Mouse (Mus musculus): ENCODE measurements around the gene Fam173a. TPM values are rescaled to one million over a fixed set of nuclear protein-coding genes. Genes with fewer than 3 reads are reported as not detected.

Fam173a gene
- 10 to 100 TPM; 11.5 to 98.2 (median 46.9) TPM for total RNA-seq (2018; cell fraction: chromatin; rRNA removed)
- 10 to 100 TPM; 42.4 to 77.8 (median 59.4) TPM for total RNA-seq (2018; cell fraction: cytosol; rRNA removed)
- total RNA-seq (2018; cell fraction: nucleus; rRNA removed) = 100 to 1,000 TPM in 4 of 26 experiments, 10 to 100 TPM in 22; 25.8 to 117 (median 67.5) TPM
- 12.9 to 59.3 TPM (median 54.8 TPM) in 3 replicates for polyA plus RNA-seq (2018)

DNA sequence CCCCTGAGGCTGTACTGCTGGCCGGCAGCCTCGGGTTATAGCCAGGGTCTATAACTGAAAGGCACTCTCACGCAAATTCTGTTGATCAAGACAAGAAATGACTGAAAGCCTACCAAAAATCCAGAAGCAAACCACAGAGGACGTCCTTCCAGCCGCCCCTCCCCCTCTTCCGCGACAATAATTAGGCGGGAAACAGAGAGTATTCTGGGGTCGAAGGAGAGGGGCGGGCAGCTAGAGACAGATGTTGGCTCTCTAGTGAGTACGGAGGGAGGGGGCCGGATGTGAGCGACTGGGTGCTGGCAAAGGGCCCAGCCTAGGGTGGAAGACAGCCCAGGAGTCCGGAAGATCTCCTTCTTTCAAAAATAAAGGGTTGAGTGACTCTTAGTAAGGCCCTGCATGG, at the start of gene Fam173a:
TSS of gene Fam173a (minus strand) at position 287 of the 400 bp plus-strand sequence.
- peak within 1 kb of the TSS; percentile 91 for H3K4me3 ChIP-seq (ENCODE audit: inconsistent target)
- peak within 1 kb of the TSS; percentile 78 for H3K27ac ChIP-seq
- WGBS (ENCODE audit: missing documents) = 0% methylated on average over 14 of the region's 14 CpGs
- peaks cover 14% of the 10 kb centered on the region; the same call in 1 of the 2 replicates for H3K36me3 ChIP-seq (ENCODE audit: inconsistent target)
- H3K79me2 ChIP-seq (ENCODE audit: inconsistent target) = peaks cover 15% of the 10 kb centered on the region; the same call in 1 of the 2 replicates

DNA sequence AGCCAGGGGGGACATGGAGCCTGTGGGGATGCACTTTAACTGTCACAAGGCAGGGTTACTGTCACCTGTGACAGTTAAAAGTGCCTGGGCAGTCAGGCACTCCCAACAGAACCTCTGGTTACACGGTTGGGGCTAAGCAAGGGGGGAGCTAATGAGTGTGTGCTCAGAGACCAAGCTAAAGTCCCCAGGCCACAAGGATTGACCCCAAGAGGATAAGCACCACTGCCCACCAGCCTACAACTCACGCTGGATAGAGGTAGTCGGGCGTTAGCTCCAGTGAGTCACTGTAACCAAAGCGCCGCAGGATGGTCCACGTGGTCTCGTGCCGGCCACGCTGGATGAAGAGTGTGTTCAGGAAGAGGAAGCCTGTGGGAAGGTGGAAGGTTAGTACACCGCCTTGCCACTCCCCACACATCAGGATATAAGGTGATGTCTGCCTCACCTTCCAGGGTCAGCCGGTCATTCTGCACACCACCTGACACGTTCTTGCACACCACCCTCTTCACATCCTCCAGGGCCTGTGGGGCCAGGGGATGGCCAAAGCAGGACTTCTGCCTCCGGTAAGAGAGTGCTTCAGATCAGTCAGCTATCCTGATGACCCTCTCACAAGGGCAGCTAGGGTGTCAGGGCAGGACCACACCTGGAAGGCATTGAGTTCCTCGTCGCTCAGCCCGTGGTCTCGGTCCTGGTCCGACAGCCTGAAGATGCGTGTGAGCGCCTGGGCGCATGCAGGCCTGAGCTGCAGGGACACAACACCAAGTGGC, 48.6 kb upstream of the Fam173a start, which contains the start of gene Gm20683:
TSS of gene Gm20683 (minus strand) at position 647 of the 764 bp plus-strand sequence.
- 93% methylated on average over 18 of the region's 22 CpGs for WGBS (ENCODE audit: missing documents)
- Histone ChIP-seq H3K79me2 (ENCODE audit: inconsistent target) (peaks cover 12% of the 10 kb centered on the region; the same call in 1 of the 2 replicates), H3K27ac (no peak within 1 kb of the TSS), H3K4me3 (ENCODE audit: inconsistent target) (no peak within 1 kb of the TSS), H3K36me3 (ENCODE audit: inconsistent target) (peaks cover 49% of the 10 kb centered on the region)

DNA sequence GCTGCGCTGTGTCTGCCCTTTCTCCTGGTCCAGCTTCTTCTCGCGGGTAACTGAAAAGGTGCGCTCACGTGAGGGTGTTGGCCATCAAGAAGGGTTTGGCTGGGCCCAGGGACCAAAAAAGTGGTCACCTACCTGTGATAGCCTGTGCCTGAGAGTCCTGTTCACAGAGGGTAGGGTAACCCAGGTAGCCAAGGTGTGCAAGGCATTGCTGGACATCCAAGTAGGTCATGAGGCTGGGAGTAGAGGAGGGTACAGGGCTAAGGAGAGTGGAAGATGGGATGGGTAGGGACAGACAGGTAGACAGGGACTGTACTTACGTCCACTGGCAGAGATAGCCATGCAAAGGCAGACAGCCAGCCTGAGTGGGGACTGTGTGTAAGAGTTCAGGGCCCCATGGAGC, 47.8 kb upstream of the Fam173a start:
- H3K79me2 ChIP-seq (ENCODE audit: inconsistent target) = peaks cover 19% of the 10 kb centered on the region
- H3K27ac ChIP-seq = no peak overlapping the region
- 97% methylated on average over 6 of the region's 6 CpGs for whole genome bisulfite sequencing (ENCODE audit: missing documents)
- H3K36me3 ChIP-seq (ENCODE audit: inconsistent target) = peaks cover 49% of the 10 kb centered on the region
- H3K4me3 ChIP-seq (ENCODE audit: inconsistent target) = no peak overlapping the region

DNA sequence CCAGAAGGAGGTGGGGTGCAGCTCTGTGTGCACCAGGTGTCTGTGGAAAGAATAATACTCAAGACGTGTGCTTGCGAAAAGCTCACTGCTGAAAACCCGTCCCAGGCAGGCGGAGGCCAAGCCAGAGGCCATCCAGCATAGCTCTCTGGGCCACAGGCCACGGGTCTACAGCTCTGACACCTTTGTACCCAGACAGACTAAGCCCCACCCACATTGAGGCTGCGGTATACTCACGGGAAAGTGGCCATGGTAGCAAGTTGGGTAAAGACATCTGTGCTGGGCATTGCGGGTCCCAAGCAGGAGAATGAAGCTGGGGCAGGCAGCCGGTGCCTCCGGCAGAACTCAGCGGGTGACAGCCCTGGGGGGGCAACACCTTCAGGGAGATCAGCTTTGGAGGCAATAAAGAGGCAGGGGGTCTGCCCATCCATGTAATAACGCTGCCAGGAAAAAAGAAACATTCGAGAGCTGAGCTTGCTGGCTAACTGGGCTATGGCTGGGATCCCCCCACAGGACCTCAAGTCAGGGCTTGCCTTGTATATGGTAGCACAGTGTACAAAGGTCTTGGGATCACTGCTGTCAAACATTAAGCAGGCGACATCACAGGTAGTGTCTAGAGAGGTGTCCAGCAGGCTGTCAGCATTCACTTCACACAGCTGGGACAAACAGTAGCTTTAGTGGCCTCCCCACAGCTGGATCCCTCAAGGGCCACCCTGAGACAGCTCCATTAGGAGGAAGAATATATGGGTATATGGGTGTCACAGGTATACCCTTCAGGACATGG, 46.9 kb upstream of the Fam173a start:
- Histone ChIP-seq H3K36me3 (ENCODE audit: inconsistent target) (peaks cover 49% of the 10 kb centered on the region), H3K79me2 (ENCODE audit: inconsistent target) (peaks cover 28% of the 10 kb centered on the region), H3K4me3 (ENCODE audit: inconsistent target) (no peak overlapping the region), H3K27ac (no peak overlapping the region)
- WGBS (ENCODE audit: missing documents) = 93% methylated on average over 13 of the region's 14 CpGs

DNA sequence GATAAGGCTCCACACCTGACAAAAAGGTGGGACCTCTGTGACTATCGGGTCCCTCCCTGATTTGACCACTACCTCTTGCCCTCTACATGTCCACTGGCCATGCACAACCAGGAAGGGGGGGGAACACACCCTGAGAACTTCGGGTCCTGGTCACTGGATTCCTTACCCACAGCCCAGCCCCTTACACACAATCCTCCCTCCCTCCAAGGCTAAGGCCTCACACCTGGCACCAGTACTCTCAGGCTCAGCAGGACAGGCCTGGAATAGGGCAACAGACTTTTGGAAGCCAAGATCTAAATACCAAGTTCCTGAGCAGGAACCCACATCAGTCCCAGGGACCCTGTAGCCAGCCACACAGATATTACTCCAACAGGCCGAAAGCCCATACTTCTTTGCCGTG, 46.2 kb upstream of the Fam173a start:
- 86% methylated on average over 4 of the region's 4 CpGs for WGBS (ENCODE audit: missing documents)
- H3K4me3 ChIP-seq (ENCODE audit: inconsistent target) = no peak overlapping the region
- peaks cover 49% of the 10 kb centered on the region for H3K36me3 ChIP-seq (ENCODE audit: inconsistent target)
- H3K27ac ChIP-seq = no peak overlapping the region
- peaks cover 34% of the 10 kb centered on the region for H3K79me2 ChIP-seq (ENCODE audit: inconsistent target)

DNA sequence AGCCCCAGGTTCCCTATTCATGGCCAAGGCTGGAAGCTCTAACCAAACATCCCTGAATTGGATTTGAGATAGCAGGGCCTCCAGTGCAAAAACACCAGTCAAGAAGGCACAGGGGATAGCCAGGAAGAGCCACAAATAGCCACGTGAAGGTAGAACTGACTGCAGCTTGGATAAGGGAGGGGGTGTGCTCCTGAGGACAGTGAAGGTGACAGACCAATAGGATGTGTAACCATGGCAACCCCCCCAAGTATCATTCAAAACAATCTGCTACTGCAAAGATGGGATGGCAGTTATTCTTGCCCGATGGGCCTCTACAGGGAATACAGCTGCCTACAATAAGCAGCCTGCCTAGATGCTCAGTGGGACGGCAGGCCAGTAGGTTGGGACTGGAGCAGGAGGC, 44.8 kb upstream of the Fam173a start:
- H3K4me3 ChIP-seq (ENCODE audit: inconsistent target) = no peak overlapping the region
- peaks cover 48% of the 10 kb centered on the region for H3K36me3 ChIP-seq (ENCODE audit: inconsistent target)
- WGBS (ENCODE audit: missing documents) = 95% methylated on average over 3 of the region's 3 CpGs
- no peak overlapping the region for H3K27ac ChIP-seq
- peaks cover 30% of the 10 kb centered on the region for H3K79me2 ChIP-seq (ENCODE audit: inconsistent target)

DNA sequence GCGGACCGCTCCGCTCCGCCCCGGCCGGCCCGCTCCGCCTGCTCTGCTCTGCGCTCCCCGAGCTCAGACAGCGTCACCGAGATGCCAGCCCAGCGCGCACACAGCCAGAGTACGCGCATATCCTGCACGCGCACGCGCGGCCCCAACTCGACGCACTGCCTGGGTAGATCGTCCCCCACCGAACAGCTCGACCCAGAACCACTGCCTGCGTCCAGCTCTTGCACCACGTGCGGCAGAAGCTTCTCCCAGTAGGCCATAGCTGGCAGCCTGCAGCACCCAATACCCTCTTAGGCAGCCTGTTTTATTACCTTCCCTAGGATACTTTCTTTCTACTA, 44.3 kb upstream of the Fam173a start, which contains the start of gene Rhbdl1:
TSS of gene Rhbdl1 (minus strand) at position 220 of the 335 bp plus-strand sequence.
- peaks cover 33% of the 10 kb centered on the region for H3K79me2 ChIP-seq (ENCODE audit: inconsistent target)
- no peak within 1 kb of the TSS for H3K4me3 ChIP-seq (ENCODE audit: inconsistent target)

DNA sequence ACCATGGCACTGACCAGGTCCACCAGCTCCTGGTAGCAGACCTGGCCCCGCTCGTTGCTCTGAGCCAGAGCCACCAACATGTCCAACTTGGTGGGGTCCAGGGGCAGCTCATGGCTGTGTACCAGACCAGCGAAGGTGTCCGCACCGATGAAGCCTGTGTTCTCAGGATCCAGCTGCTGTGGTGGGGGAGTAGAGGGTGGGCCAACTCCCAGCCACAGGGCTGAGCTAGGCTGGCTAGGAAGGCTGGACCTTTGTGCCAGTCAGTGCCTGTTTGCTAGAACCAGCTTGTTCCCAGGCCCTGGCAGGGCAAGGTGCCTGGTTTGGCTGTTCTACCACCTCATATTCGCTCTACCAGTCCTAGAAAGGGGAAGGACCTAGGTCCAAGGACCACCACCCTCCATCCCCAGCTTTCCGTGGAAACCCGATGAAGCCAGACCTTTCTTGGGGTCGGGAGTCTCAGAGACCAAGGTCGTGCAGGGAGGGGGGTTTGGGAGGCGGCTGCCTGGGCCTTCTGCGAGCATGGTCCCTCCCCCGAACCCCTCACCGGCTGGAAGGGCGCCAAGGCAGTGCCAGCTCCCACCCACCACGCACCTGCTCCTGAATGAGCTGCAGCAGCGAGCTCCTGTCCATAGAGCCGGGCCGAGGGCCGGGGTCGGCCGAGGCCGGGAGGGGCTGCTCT, 43.8 kb upstream of the Fam173a start:
- Histone ChIP-seq H3K4me3 (ENCODE audit: inconsistent target) (no peak overlapping the region), H3K27ac (no peak overlapping the region), H3K36me3 (ENCODE audit: inconsistent target) (peaks cover 38% of the 10 kb centered on the region), H3K79me2 (ENCODE audit: inconsistent target) (peaks cover 38% of the 10 kb centered on the region)
- 40% methylated on average over 23 of the region's 23 CpGs for WGBS (ENCODE audit: missing documents)

More for the DNA sequence above, 44.3 kb upstream of the Fam173a start, which contains the start of gene Rhbdl1:
- Histone ChIP-seq H3K36me3 (ENCODE audit: inconsistent target) (peaks cover 44% of the 10 kb centered on the region), H3K27ac (no peak within 1 kb of the TSS)
- WGBS (ENCODE audit: missing documents) = 25% methylated on average over 25 of the region's 29 CpGs

DNA sequence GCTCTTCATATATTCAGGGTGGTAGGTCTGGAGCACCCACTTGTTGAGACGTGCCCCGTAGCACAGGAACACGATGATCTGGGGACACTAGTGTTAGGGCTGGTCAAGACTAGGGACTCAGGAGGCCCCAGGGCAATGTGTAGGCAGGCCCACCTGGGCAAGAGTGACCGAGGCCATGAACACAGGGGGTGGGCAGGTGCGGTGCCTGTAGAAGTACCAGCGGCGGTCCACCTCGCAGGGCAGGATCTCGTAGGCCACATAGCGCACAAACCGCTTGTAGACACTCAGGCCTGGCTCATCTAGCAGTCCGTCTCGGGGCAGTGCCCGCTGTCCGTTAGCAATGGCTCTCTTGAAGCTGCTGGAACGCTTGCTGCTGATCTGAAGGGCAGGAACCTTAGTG, 43.1 kb upstream of the Fam173a start:
- Histone ChIP-seq H3K27ac (no peak overlapping the region), H3K79me2 (ENCODE audit: inconsistent target) (peaks cover 46% of the 10 kb centered on the region), H3K4me3 (ENCODE audit: inconsistent target) (no peak overlapping the region), H3K36me3 (ENCODE audit: inconsistent target) (peaks cover 33% of the 10 kb centered on the region)
- WGBS (ENCODE audit: missing documents) = 91% methylated on average over 14 of the region's 16 CpGs

DNA sequence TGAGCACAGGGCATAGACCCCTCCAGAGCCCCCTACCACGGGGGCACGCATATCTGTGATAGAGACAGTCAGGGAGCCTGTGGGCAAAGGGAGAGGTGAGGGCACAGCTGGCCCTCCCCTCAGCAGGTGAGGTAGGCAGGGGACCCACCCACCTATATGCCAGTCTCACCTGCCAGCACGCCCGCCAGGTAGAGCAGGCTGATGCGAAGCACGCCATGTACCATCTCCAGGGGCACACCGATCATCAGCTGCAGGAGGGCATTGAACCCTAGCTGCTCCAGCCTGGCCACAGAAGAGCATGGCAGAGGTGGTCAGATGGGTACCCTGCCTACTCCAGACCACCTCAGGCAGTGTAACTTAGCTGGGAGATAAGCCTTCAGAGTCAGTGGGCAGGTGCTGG, 42.6 kb upstream of the Fam173a start:
- Histone ChIP-seq H3K4me3 (ENCODE audit: inconsistent target) (no peak overlapping the region), H3K79me2 (ENCODE audit: inconsistent target) (peaks cover 51% of the 10 kb centered on the region), H3K27ac (no peak overlapping the region), H3K36me3 (ENCODE audit: inconsistent target) (peaks cover 32% of the 10 kb centered on the region)
- WGBS (ENCODE audit: missing documents) = 76% methylated on average over 2 of the region's 7 CpGs

DNA sequence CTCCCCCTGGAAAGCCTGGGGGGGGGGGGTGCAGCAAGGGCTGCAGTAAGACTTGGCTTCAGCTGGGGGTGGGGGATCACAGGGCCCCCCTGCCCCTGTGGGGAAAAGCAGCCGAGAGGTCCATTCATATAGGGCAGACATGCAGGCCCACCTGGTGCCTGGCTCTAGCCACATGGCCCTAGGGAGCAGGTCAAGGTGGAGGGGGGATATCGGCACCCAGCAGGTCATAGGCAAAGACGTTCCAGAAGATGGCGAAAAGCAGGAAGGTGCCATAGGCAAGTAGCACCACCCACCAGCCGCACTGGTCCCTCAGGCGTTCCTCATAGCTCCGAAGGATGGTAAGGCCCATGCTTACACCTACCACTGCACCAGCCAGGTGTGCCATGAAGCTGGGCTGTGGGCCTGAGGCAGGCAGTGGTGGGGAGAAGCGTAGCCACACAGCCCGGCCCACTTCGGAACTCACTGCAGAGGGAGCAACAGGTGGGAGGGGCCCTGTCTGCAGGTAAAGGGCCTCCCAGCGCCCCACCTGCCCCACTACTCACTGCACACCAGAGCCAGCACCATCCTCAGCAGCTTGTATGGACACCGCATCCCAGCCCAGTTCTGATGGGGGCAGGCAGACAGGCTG, 42.0 kb upstream of the Fam173a start:
- WGBS (ENCODE audit: missing documents) = 94% methylated on average over 12 of the region's 12 CpGs
- peak overlapping the region; percentile 92; the same call in 1 of the 2 replicates for H3K27ac ChIP-seq
- peak overlapping the region; percentile 67; the same call in 1 of the 2 replicates for H3K4me3 ChIP-seq (ENCODE audit: inconsistent target)
- H3K79me2 ChIP-seq (ENCODE audit: inconsistent target) = peaks cover 57% of the 10 kb centered on the region
- peaks cover 26% of the 10 kb centered on the region for H3K36me3 ChIP-seq (ENCODE audit: inconsistent target)

DNA sequence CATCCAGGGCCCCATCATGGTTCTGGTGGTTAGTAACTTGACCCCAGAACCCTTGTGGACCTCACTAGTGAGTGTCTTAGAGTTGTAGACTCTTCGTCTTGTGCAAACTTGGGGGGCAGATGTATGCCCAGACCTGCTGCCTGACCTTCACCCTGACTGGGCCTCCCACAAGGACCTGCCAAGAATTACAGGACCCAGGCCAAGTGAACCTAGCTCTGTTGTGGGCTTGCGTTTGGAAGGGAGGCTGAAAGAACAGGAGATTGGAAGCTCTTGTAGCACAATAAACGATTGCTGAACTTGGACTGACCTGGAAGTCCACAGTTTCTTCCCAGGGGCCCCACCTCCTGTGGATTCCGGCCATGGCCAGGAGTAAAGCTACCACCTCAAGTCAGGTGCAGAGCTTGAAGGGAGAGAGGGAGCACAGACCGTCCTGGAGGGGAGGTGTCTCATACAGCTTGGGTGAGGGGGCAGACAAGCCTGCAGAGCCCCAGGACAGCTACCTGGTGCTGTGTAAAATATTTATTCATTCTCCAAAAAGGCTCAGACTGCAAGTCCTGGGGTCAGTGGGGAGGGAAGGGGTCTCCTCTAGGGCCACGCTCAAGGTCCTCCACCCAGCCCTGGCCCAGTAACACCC, 41.4 kb upstream of the Fam173a start:
- peak overlapping the region; percentile 92 for H3K27ac ChIP-seq
- H3K36me3 ChIP-seq (ENCODE audit: inconsistent target) = peaks cover 20% of the 10 kb centered on the region; the same call in 1 of the 2 replicates
- peak overlapping the region; percentile 67 for H3K4me3 ChIP-seq (ENCODE audit: inconsistent target)
- H3K79me2 ChIP-seq (ENCODE audit: inconsistent target) = peaks cover 63% of the 10 kb centered on the region
- 60% methylated on average over 6 of the region's 6 CpGs for WGBS (ENCODE audit: missing documents)

DNA sequence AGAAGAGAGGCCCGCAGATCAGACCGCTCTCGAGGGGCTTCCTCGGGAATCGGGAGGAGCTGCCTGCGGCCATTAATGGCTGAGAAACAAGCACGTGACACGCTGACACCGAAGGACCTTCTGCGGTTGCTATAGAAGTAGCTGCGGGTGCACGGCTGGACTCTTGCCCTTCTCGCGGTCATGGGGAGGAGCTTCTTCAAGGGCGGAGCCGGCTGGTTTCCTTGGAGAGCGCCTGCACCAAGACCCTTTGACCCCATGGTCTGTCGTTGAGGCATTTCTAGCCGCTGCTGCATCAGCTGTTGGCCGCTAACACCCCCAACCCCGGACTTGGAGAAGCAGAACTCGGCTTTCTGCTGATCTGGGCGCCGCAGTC, 40.6 kb upstream of the Fam173a start, which contains the start of gene Stub1:
TSS of gene Stub1 (minus strand) at position 114 of the 373 bp plus-strand sequence.
- H3K4me3 ChIP-seq (ENCODE audit: inconsistent target) = peak within 1 kb of the TSS; percentile 77
- H3K36me3 ChIP-seq (ENCODE audit: inconsistent target) = peaks cover 14% of the 10 kb centered on the region; the same call in 1 of the 2 replicates
- peak within 1 kb of the TSS; percentile 92 for H3K27ac ChIP-seq
- WGBS (ENCODE audit: missing documents) = 2% methylated on average over 23 of the region's 24 CpGs
- peaks cover 65% of the 10 kb centered on the region for H3K79me2 ChIP-seq (ENCODE audit: inconsistent target)

Measured in macrophage (primary cell).